Mouse (Mus musculus) urinary bladder, postnatal 4 days (tissue): ENCODE results near the gene Bivm.

Experiments used
- DNase-seq, 2 experiments: peaks; one replicate each; pipeline ENCODE4 v3.0.0; 2021 to 2022; ENCODE audit warnings: low spot score in 2 of 2

The Bivm gene

GRCm38 (mm10) chr1:44173903-44174302 is 55.1 kb downstream of the Bivm start:
- no peak for DNase-seq

GRCm38 (mm10) chr1:44178086-44178485 is 59.3 kb downstream of the Bivm start:
- DNase-seq = no peak

GRCm38 (mm10) chr1:44186396-44186795 is 67.6 kb downstream of the Bivm start:
- no peak for DNase-seq
